Mouse (Mus musculus) midbrain, embryonic 15.5 days (tissue): ENCODE results near the gene Lrrc14b. TPM values are rescaled to one million over a fixed set of nuclear protein-coding genes. Genes with fewer than 3 reads are reported as not detected.

Source experiments
- ATAC-seq: fragments of 200-750 bp; cut with Nextera tagmentation; replicated peaks from 2 replicates; pipeline ENCODE4 v1.8.0; 2017; ENCODE audit warnings: moderate TSS enrichment
- H3K27ac ChIP-seq: fragments of 300-500 bp; sonication (generic); 2 replicates; pipeline ENCODE4 v1.5.1; 2015; ENCODE audit warnings: mild to moderate bottlenecking, inconsistent platforms
- H3K27me3 ChIP-seq: fragments of 300-500 bp; sonication (generic); replicated peaks from 2 replicates; pipeline ENCODE4 v1.6.1; 2015; ENCODE audit warnings: inconsistent platforms
- H3K36me3 ChIP-seq: fragments of 300-500 bp; sonication (generic); replicated peaks from 2 replicates; pipeline ENCODE4 v1.6.1; 2015; ENCODE audit warnings: inconsistent platforms
- H3K4me1 ChIP-seq: fragments of 300-500 bp; sonication (generic); 2 replicates; pipeline ENCODE4 v1.6.1; 2015; ENCODE audit warnings: inconsistent platforms
- H3K4me2 ChIP-seq: fragments of 300-500 bp; sonication (generic); 2 replicates; pipeline ENCODE4 v1.6.1; 2015; ENCODE audit warnings: inconsistent platforms, mild to moderate bottlenecking, moderate library complexity
- H3K4me3 ChIP-seq: fragments of 300-500 bp; sonication (generic); 2 replicates; pipeline ENCODE4 v1.5.1; 2015; ENCODE audit warnings: mild to moderate bottlenecking, inconsistent platforms
- H3K9ac ChIP-seq: fragments of 300-500 bp; sonication (generic); 2 replicates; pipeline ENCODE4 v1.6.1; 2015; ENCODE audit warnings: mild to moderate bottlenecking, inconsistent platforms
- H3K9me3 ChIP-seq: fragments of 300-500 bp; sonication (generic); 2 replicates; pipeline ENCODE4 v1.6.1; 2016; ENCODE audit warnings: inconsistent platforms
- WGBS: fragments of 180-500 bp; shearing (Covaris S2); methylation state at CpG from one replicate; pipeline ENCODE4 v1.1.7; 2015; ENCODE audit warnings: mixed read lengths; 5-methylcytosine and 5-hydroxymethylcytosine counted together
- microRNA counts: library from miRNA; unstranded; fragments of <30 nt; microRNA quantifications from one replicate; lab custom pipeline; 2016
- microRNA-seq: library from miRNA; unstranded; fragments of <30 nt; microRNA quantifications from one replicate; pipeline ENCODE4, GENCODE M21; 2016
- polyA plus RNA-seq: library from polyadenylated mRNA; unstranded; fragments of >200 nt; fragmentation: Nextera tagmentation; extraction: Ambion mirVana; gene quantifications from 2 replicates; pipeline ENCODE4 v1.2.1, GENCODE M21; 2015

The Lrrc14b gene
- polyA plus RNA-seq, 1 experiment from 2014 or later = not detected

DNA sequence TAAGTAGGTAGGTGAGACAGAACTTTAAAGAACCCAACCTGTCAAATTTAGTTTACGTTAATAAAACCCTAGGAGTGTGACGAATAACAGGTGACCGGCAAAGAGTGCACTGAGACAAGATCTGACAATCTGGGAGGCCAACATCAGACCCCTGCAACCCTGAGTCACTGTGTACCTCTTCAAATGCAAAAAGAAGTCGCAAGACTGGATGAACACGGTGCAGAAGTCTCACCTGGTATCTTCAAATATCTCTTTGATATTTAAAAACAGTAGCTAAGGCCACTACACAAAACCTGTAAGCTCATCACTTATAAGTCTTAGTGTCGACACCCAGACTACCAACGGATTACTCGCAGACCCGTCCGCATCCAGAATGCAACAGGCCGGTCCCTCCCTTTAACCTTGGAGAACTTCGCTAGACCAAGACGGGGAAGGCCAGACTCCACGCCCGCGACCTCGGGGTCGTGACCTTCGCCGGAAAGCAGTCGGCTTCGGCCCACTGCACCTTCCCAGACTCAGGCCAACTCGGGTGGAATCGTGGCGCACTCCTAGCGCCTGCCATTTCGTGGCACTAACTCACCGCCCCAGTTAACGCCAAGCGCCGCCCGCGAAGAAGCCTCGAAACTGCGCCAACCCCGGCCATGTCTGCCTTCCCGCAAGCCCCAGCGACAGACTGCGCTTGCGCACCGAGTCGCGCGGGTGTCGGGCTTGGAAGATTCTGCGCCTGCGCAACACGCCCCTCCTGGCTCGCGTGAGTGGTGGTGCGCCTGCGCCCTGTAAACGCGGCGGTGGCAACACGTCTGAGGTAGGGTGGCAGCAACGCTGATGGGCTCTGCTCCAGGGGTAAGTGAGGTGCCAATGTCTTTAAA, 14.0 kb downstream of the Lrrc14b start, which contains the start of the genes Sdha and Ccdc127:
Gene Sdha, minus strand, starts transcription at position 715 of the 869 bp plus-strand sequence.
Gene Ccdc127, plus strand, starts transcription at position 744 of the 869 bp plus-strand sequence.
- peak within 1 kb of the TSS; percentile 58 for H3K4me2 ChIP-seq
- H3K36me3 ChIP-seq = 0 out of 2 replicates have a peak, but pooled peaks cover 3% of the 10 kb centered on the region
- peak within 1 kb of the TSS; percentile 85 for H3K9ac ChIP-seq
- H3K9me3 ChIP-seq = no peaks in the 10 kb centered on the region
- H3K27ac ChIP-seq = peak within 1 kb of the TSS; percentile 85
- WGBS = 1% methylated on average over 57 of the region's 57 CpGs
- H3K27me3 ChIP-seq = no peaks in the 10 kb centered on the region
- H3K4me3 ChIP-seq = peak within 1 kb of the TSS; percentile 91
- ATAC-seq = peak; percentile 99
- peaks cover 21% of the 10 kb centered on the region for H3K4me1 ChIP-seq

DNA sequence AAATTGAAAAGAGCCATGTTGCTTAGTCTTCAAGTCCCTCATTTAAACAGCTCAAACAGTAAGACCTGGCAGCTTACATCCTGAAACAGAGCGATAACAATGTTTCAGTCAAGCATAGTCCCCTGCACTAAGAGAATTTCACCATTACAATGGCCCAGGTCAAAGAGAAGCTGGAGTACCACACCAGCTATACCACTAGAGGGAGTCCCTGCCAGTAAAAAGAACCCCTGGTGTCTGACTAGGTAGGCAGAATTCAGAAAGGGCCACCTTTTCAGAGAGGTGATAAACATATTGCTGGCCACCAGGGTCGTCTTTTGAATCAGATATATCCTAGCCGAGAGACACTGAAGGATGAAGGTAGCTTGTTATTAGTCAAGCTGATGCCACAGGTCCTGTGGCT, 22.8 kb downstream of the Lrrc14b start:
- no peaks in the 10 kb centered on the region for H3K9me3 ChIP-seq
- no peak overlapping the region for H3K9ac ChIP-seq
- no peak; the same call in 1 of the 2 replicates for ATAC-seq
- no peak overlapping the region for H3K4me3 ChIP-seq
- no peak overlapping the region for H3K4me2 ChIP-seq
- WGBS = 56% methylated on average over 3 of the region's 3 CpGs
- H3K36me3 ChIP-seq = peaks cover 53% of the 10 kb centered on the region
- no peaks in the 10 kb centered on the region for H3K27me3 ChIP-seq
- H3K27ac ChIP-seq = no peak overlapping the region
- no peaks in the 10 kb centered on the region for H3K4me1 ChIP-seq

DNA sequence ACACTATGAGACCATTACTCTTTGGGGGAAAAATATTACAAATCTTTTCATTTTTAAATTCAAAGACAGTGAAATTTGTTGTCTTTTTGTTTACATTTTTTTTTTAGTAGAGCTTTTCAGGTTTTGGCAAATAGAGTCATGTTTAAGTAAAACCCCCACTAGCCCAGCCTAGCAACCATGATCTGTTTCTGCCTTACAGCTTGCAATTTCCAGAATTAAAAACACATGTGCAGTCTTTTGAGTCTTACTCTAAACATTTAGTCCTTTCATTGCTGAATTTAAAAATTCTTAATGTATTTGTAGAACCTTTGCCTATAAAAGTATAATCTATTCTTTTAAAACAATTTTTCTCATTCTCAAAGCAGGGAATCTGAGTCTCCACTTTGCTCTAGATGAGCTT, 34.5 kb downstream of the Lrrc14b start:
- Histone ChIP-seq H3K27ac (no peak overlapping the region), H3K4me2 (no peak overlapping the region), H3K9ac (no peak overlapping the region), H3K27me3 (no peaks in the 10 kb centered on the region), H3K4me1 (no peaks in the 10 kb centered on the region), H3K9me3 (no peaks in the 10 kb centered on the region), H3K4me3 (no peak overlapping the region), H3K36me3 (peaks cover 60% of the 10 kb centered on the region)
- ATAC-seq = no peak

DNA sequence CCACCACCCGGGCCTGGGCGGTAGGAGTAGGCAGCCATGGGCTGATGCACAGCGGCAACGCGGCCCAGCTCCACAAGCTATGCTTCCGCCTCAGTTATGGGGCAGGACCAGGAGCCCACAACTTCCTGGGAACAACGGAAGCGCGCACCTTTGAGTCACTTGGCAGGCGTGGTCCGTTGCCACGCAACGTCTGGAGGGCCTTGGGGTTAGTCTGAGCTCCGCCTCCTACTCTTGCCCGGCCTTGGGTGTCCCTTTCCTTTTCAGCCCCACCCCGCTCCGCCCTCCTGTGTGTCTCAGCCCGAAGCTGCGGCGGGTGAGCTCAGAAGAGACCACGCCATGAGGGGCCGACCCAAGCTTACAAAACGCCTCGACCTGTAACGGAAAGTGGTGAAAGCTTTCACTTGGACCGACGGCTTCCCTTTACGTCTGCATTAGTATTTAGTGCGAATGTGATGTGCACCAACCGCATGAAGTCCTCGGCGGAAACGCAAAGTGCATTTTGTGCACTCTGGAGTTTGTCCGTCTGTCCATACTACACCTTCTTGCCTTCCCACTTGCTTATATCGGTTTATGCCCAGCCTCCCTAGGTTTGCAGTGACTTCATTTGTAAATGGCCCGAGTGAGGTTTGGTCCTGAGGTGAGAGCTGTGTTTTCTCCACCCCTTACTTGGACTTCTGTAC, 46.5 kb downstream of the Lrrc14b start, which contains the start of gene Pdcd6:
Gene Pdcd6, minus strand, starts transcription at position 411 of the 680 bp plus-strand sequence.
- Histone ChIP-seq H3K36me3 (peaks cover 15% of the 10 kb centered on the region; the same call in 1 of the 2 replicates), H3K4me3 (peak within 1 kb of the TSS; percentile 74), H3K4me1 (peaks cover 16% of the 10 kb centered on the region), H3K27ac (peak within 1 kb of the TSS; percentile 54), H3K9me3 (no peaks in the 10 kb centered on the region), H3K27me3 (no peaks in the 10 kb centered on the region), H3K9ac (peak within 1 kb of the TSS; percentile 85), H3K4me2 (peak within 1 kb of the TSS; percentile 84)
- WGBS = under 1% methylated on average over 36 of the region's 36 CpGs
- peak; percentile 99 for ATAC-seq

DNA sequence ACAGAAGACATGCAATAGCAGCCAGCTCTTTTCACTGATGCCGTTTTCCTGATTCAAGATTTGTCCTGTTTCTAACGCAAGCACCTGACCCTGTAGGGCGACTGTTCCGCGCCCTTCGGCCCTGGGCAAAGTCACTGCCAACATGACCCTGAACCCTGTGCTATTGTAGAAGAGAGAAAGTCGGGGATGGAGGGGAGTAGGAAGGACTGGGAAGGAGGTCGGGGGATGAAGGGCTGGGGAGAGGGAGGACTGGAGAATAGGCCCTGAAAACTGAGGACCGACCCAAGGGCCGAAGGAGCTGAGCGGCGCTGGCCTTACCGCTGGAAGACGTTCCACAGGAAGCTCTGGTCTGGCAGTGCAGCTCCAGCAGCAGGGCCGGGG, 47.0 kb downstream of the Lrrc14b start:
- no peak for ATAC-seq
- Histone ChIP-seq H3K27me3 (no peaks in the 10 kb centered on the region), H3K9me3 (no peaks in the 10 kb centered on the region), H3K36me3 (peaks cover 10% of the 10 kb centered on the region; the same call in 1 of the 2 replicates), H3K4me3 (peak overlapping the region; percentile 74), H3K4me2 (peak overlapping the region; percentile 84), H3K27ac (peak overlapping the region; percentile 54), H3K4me1 (peaks cover 16% of the 10 kb centered on the region), H3K9ac (peak overlapping the region; percentile 85)
- 3% methylated on average over 15 of the region's 15 CpGs for WGBS

DNA sequence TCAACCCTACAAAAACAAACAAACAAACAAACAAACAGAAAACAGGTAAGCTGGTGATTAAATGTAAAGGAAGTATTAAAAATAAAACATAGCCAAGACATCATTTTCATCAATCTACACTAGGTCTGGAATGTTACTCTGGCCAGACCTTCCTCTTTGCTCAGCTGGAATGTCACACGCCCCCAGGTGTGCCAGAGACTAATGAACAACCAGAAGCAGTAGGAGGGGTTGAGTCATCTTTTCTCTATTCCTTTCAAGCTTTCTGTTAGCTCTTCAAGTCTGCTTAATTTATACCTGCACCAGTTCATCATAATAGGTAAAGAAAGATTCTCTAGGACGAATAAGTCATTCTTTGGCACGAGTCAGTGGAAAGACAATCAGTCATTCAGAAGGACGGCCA, 47.4 kb downstream of the Lrrc14b start:
- Histone ChIP-seq H3K9me3 (no peaks in the 10 kb centered on the region), H3K9ac (peak overlapping the region; percentile 85), H3K4me3 (peak overlapping the region; percentile 74), H3K4me1 (peaks cover 16% of the 10 kb centered on the region), H3K36me3 (peaks cover 7% of the 10 kb centered on the region; the same call in 1 of the 2 replicates), H3K27ac (peak overlapping the region; percentile 54), H3K27me3 (no peaks in the 10 kb centered on the region), H3K4me2 (peak overlapping the region; percentile 84)
- WGBS = 34% methylated on average over 4 of the region's 4 CpGs
- ATAC-seq = no peak

DNA sequence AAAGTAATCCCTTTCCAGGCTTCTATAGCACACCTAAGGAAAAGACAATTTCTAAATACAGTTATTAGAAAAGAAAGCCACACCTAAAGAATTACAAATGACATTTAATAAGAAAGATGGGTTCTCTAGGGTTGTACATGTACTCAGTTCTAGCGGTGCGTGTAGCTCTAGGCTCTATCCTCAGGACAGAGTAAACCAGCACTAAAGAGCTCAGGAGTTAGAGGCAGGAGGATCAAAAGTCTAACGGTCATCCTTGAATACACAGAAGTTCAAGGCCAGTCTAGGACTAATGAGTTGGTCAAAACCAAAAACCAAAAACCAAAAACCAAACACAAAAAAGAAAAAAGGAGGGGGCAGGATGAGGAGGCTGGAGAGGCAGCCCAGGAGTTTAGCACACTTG, 49.2 kb downstream of the Lrrc14b start:
- Histone ChIP-seq H3K4me1 (peaks cover 16% of the 10 kb centered on the region), H3K9me3 (no peaks in the 10 kb centered on the region), H3K27ac (no peak overlapping the region), H3K4me2 (no peak overlapping the region), H3K27me3 (no peaks in the 10 kb centered on the region), H3K4me3 (no peak overlapping the region), H3K36me3 (no peaks in the 10 kb centered on the region; the same call in 1 of the 2 replicates), H3K9ac (no peak overlapping the region)
- ATAC-seq = no peak
- 98% methylated on average over 3 of the region's 3 CpGs for WGBS

MicroRNAs encoded within 50 kb of the gene (microRNA counts, 519-probe panel; counts per million panel counts)
- microRNA mmu-miR-692 (lab: Ali Mortazavi, UCI) = not detected

Small RNAs within 50 kb of the gene (microRNA-seq; reads per million reads assigned to microRNA genes)
- gene Mir692-3 = not detected

Other genes starting within 250 kb of the Lrrc14b start
- 0.26 TPM in 1 of 2 replicates, not detected in the other for gene Slc9a3, start 242.5 kb downstream of the Lrrc14b start, polyA plus RNA-seq
- 128 and 145 TPM in 2 replicates for gene Exoc3, start 155.3 kb downstream of the Lrrc14b start, polyA plus RNA-seq
- gene Ahrr, start 71.7 kb downstream of the Lrrc14b start, polyA plus RNA-seq = 0.43 and 0.88 TPM in 2 replicates
- gene Pdcd6, start 46.4 kb downstream of the Lrrc14b start, polyA plus RNA-seq = 106 and 118 TPM in 2 replicates
- 238 and 246 TPM in 2 replicates for gene Sdha, start 13.7 kb downstream of the Lrrc14b start, polyA plus RNA-seq
- gene Ccdc127, start 13.7 kb downstream of the Lrrc14b start, polyA plus RNA-seq = 38.8 and 44.5 TPM in 2 replicates
- gene Zfp72, start 26.8 kb upstream of the Lrrc14b start, polyA plus RNA-seq = 9.0 and 9.6 TPM in 2 replicates
- 75.3 and 105 TPM in 2 replicates for gene Ftl1-ps1, start 35.7 kb upstream of the Lrrc14b start, polyA plus RNA-seq
- gene Zfp825, start 130.0 kb upstream of the Lrrc14b start, polyA plus RNA-seq = 17.1 and 19.7 TPM in 2 replicates